ENCODE assay signal across 8 mouse cellular contexts in the genomic region with DNA sequence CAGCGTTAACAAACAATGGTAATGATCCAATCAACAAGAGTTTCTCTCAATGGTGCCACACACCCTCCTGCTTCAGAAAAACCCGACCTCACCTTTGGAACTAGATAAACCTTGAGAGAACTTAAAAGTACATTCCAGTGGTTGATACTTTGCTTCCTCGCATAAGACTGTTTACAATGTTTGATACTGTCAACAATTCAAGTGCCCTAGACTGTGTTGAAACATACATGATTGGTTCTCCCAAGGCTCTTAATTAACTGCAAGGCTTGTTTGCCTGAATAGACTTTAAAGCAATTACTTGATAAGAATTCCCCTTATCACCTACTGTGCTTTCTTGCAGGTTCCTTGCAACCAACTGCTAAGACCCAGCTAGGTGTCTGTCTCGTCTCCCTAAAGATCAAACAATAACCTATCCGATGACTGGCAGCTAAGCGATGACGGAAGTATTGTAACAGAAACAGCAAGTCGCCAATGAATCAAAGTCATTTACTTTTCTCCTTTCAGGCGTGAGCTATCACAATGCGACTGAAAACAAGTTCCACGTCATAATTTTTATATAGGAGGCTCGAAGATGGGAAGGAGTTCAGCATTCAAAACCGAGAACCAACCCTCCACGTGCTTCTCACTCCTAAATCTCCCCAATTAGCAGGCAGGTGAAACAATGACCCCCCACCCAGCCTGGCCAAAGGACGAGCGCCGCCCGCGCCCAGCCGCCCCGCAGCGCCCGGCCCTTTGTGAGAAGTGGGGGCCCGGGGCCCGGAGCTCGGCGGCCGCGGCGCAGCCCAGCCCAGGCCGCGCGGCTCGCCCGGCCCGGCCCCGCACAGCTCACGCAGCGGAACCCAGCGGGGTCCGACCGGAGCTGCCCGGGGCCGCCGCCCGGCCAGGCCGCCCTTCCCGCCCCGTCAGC. TPM values are rescaled to one million over a fixed set of nuclear protein-coding genes. Genes with fewer than 3 reads are reported as not detected.
DNase-seq lines count a peak whose midpoint lies in the region; ATAC-seq and TF ChIP-seq lines count a peak whose summit lies in the region.

No protein-coding gene starts in this region.

- peak overlapping the region; percentile 99 for H3K4me3 ChIP-seq in kidney, embryonic 14.5 days (ENCODE audit: low read length)
- peak overlapping the region; percentile 99 for H3K4me3 ChIP-seq in embryonic fibroblast, embryonic 13.5 days (ENCODE audit: insufficient read depth, low read length)
- peak overlapping the region; percentile 93 for H3K4me3 ChIP-seq in hindbrain, postnatal 0 days (ENCODE audit: low read length)
- H3K4me3 ChIP-seq in small intestine, adult 2 months (ENCODE audit: low read depth, low read length) = peak overlapping the region; percentile 82

- TF ChIP-seq CTCF in embryonic fibroblast, embryonic 13.5 days (IDR thresholded peaks at IDR 0.05; ENCODE audit: borderline replicate concordance, insufficient read depth, low read length) = no peak
- no peak for TF ChIP-seq CTCF in hindbrain, postnatal 0 days (IDR thresholded peaks at IDR 0.05; ENCODE audit: low read depth)
- no peak for TF ChIP-seq CTCF in small intestine, adult 2 months (IDR thresholded peaks at IDR 0.05; ENCODE audit: extremely low read depth, insufficient read length, insufficient replicate concordance, low read depth, low read length)

- no peaks in the 10 kb centered on the region for H3K36me3 ChIP-seq in kidney, embryonic 14.5 days (ENCODE audit: control insufficient read depth, insufficient read depth, low read length)
- H3K36me3 ChIP-seq in hindbrain, postnatal 0 days (ENCODE audit: insufficient read depth, low read length) = no peaks in the 10 kb centered on the region
- H3K36me3 ChIP-seq in small intestine, adult 2 months (ENCODE audit: control insufficient read depth, insufficient read depth, low read length) = no peaks in the 10 kb centered on the region

- H3K27ac ChIP-seq in kidney, embryonic 14.5 days (ENCODE audit: low read depth, low read length) = peak overlapping the region; percentile 74
- H3K27ac ChIP-seq in embryonic fibroblast, embryonic 13.5 days (ENCODE audit: insufficient read depth, low read length) = peak overlapping the region; percentile 82; the same call in 1 of the 2 replicates
- H3K27ac ChIP-seq in hindbrain, postnatal 0 days = peak overlapping the region; percentile 87
- peak overlapping the region; percentile 75 for H3K27ac ChIP-seq in small intestine, adult 2 months (ENCODE audit: insufficient read depth, low read depth, low read length)

- H3K27me3 ChIP-seq in kidney, embryonic 14.5 days (ENCODE audit: control insufficient read depth, insufficient read depth, low read length) = no peaks in the 10 kb centered on the region
- H3K27me3 ChIP-seq in hindbrain, postnatal 0 days (ENCODE audit: insufficient read depth, low read length) = no peaks in the 10 kb centered on the region
- H3K27me3 ChIP-seq in small intestine, adult 2 months (ENCODE audit: control insufficient read depth, insufficient read depth, low read length) = no peaks in the 10 kb centered on the region

- ATAC-seq in kidney, embryonic 14.5 days (ENCODE audit: low FRiP score, low TSS enrichment) = peak; percentile 79
- peak; percentile 56 for ATAC-seq in hindbrain, postnatal 0 days

- TF ChIP-seq POLR2A in embryonic fibroblast, embryonic 13.5 days (IDR thresholded peaks at IDR 0.05; ENCODE audit: low read depth, low read length) = no peak
- no peak for TF ChIP-seq POLR2A in small intestine, adult 2 months (IDR thresholded peaks at IDR 0.05; ENCODE audit: low read depth, low read length)

- H3K4me2 ChIP-seq in kidney, embryonic 14.5 days (replicated peaks; ENCODE audit: low read depth, low read length) = peak overlapping the region; percentile 86
- peak overlapping the region; percentile 68 for H3K4me2 ChIP-seq in hindbrain, postnatal 0 days (ENCODE audit: low read depth, low read length)

- H3K9ac ChIP-seq in kidney, embryonic 14.5 days (ENCODE audit: low read depth, low read length) = peak overlapping the region; percentile 97
- peak overlapping the region; percentile 83 for H3K9ac ChIP-seq in hindbrain, postnatal 0 days (replicated peaks; ENCODE audit: low read length)

- no peaks in the 10 kb centered on the region for H3K9me3 ChIP-seq in kidney, embryonic 14.5 days (ENCODE audit: control insufficient read depth, low read length)
- H3K9me3 ChIP-seq in hindbrain, postnatal 0 days (ENCODE audit: low read length) = no peaks in the 10 kb centered on the region

- H3K4me1 ChIP-seq in kidney, embryonic 14.5 days (ENCODE audit: control insufficient read depth, insufficient read depth, low read length) = peaks cover 26% of the 10 kb centered on the region
- peaks cover 11% of the 10 kb centered on the region for H3K4me1 ChIP-seq in embryonic fibroblast, embryonic 13.5 days (ENCODE audit: control insufficient read depth, insufficient read depth, low read length)
- peaks cover 15% of the 10 kb centered on the region for H3K4me1 ChIP-seq in hindbrain, postnatal 0 days (ENCODE audit: insufficient read depth, low read length)
- peaks cover 9% of the 10 kb centered on the region; the same call in 1 of the 2 replicates for H3K4me1 ChIP-seq in small intestine, adult 2 months (ENCODE audit: control insufficient read depth, insufficient read depth, insufficient read length, low read length)

- no peak for DNase-seq in kidney, adult 9 months
- DNase-seq in NIH3T3 (ENCODE audit: low read depth) = peak; percentile 18
- DNase-seq in hindbrain, postnatal 0 days (ENCODE audit: low spot score) = peak; percentile 22
- DNase-seq in lung, postnatal 10 days = peak; percentile 8
- no peak for DNase-seq in adrenal gland, postnatal 25 days

- 2% methylated on average over 31 of the region's 49 CpGs for WGBS in kidney, embryonic 14.5 days
- WGBS in hindbrain, postnatal 0 days = 2% methylated on average over 48 of the region's 49 CpGs
- WGBS in small intestine, adult 2 months = 1% methylated on average over 48 of the region's 49 CpGs

RNA-seq across cellular contexts. Expression of a gene that starts 0.9 kb away (rescaled TPM):
- 60.8 and 98.7 TPM in 2 replicates for polyA plus RNA-seq in kidney, embryonic 14.5 days (2014; fragmentation: Nextera tagmentation; extraction: Ambion mirVana)
- polyA plus RNA-seq in embryonic fibroblast, embryonic 13.5 days (2011; ENCODE audit: insufficient read length, low read depth, missing spikeins) = 102 and 103 TPM in 2 replicates
- 243 and 285 TPM in 2 replicates for total RNA-seq in hindbrain, postnatal 0 days (2014; rRNA removed)
- 106 and 111 TPM in 2 replicates for polyA plus RNA-seq in hindbrain, postnatal 0 days (2015; fragmentation: Nextera tagmentation; extraction: Ambion mirVana)
- polyA plus RNA-seq in small intestine, adult 2 months (2012; rRNA removed) = 62.3 and 118 TPM in 2 replicates
- 118 and 136 TPM in 2 replicates for total RNA-seq in adrenal gland, postnatal 25 days (2021)

RNA-seq across cellular contexts. Expression of a gene that starts 57.1 kb away (rescaled TPM):
- polyA plus RNA-seq in kidney, embryonic 14.5 days (2014; fragmentation: Nextera tagmentation; extraction: Ambion mirVana) = 33.4 and 41.8 TPM in 2 replicates
- polyA plus RNA-seq in embryonic fibroblast, embryonic 13.5 days (2011; ENCODE audit: insufficient read length, low read depth, missing spikeins) = 20.0 and 27.7 TPM in 2 replicates
- 20.2 and 20.6 TPM in 2 replicates for total RNA-seq in hindbrain, postnatal 0 days (2014; rRNA removed)
- polyA plus RNA-seq in hindbrain, postnatal 0 days (2015; fragmentation: Nextera tagmentation; extraction: Ambion mirVana) = 52.5 and 55.3 TPM in 2 replicates
- 7.9 and 18.1 TPM in 2 replicates for polyA plus RNA-seq in small intestine, adult 2 months (2012; rRNA removed)
- total RNA-seq in adrenal gland, postnatal 25 days (2021) = 45.4 and 55.2 TPM in 2 replicates

Comparison
In these comparisons a context has a peak if more than half of its experiments do, and no peak if none do; other contexts are left out.
1. DNase-seq: peak in NIH3T3 (single experiment), hindbrain, postnatal 0 days (single experiment) and lung, postnatal 10 days (single experiment); none in kidney, adult 9 months (single experiment) and adrenal gland, postnatal 25 days (single experiment).
2. Peak in every context shown above with its lines, with median percentiles within 50 percentile points of each other: H3K27ac ChIP-seq and H3K4me3 ChIP-seq.